Mouse (Mus musculus) CH12.LX (cell line): ENCODE data around the gene Ano10.

Source experiments
- CTCF ChIP-seq, 2 experiments: IDR thresholded peaks in 1 of 2; conservative IDR thresholded peaks in 1 of 2; 2 replicates each; pipeline ENCODE4 v1.5.1; 2011 to 2012; ENCODE audit warnings: low read depth in 2 of 2, low read length in 2 of 2, improper control_type of control experiment in 1 of 2, inconsistent platforms in 1 of 2, mild to moderate bottlenecking in 1 of 2, moderate library complexity in 1 of 2
- EP300 ChIP-seq: IDR thresholded peaks from 2 replicates; pipeline ENCODE4 v1.6.1; 2011; ENCODE audit warnings: low read length, improper control_type of control experiment
- HCFC1 ChIP-seq: IDR thresholded peaks from 2 replicates; pipeline ENCODE4 v1.6.1; 2012; ENCODE audit warnings: low read depth, mild to moderate bottlenecking, inconsistent platforms, low read length, improper control_type of control experiment
- JUN ChIP-seq: IDR thresholded peaks from 2 replicates; pipeline ENCODE4 v1.6.1; 2011; ENCODE audit warnings: low read depth, mild to moderate bottlenecking, low read length, improper control_type of control experiment, moderate library complexity; ENCODE audit not compliant: insufficient read depth
- MAX ChIP-seq: IDR thresholded peaks from 2 replicates; pipeline ENCODE4 v1.6.1; 2011; ENCODE audit warnings: low read length, improper control_type of control experiment
- MEF2A ChIP-seq: IDR thresholded peaks from 2 replicates; pipeline ENCODE4 v1.6.1; 2014; ENCODE audit warnings: low read depth, mild to moderate bottlenecking, inconsistent platforms, low read length, improper control_type of control experiment, borderline replicate concordance
- POLR2A ChIP-seq: IDR thresholded peaks from 2 replicates; pipeline ENCODE4 v1.6.1; 2011; ENCODE audit warnings: low read depth, mild to moderate bottlenecking, improper control_type of control experiment, low read length
- TCF12 ChIP-seq: IDR thresholded peaks from 2 replicates; pipeline ENCODE4 v1.6.1; 2014; ENCODE audit warnings: low read depth, mild to moderate bottlenecking, inconsistent platforms, low read length, improper control_type of control experiment
- ZC3H11A ChIP-seq: IDR thresholded peaks from 2 replicates; pipeline ENCODE4 v1.6.1; 2012; ENCODE audit warnings: low read depth, mild to moderate bottlenecking, inconsistent platforms, low read length, improper control_type of control experiment
- ZKSCAN1 ChIP-seq: IDR thresholded peaks from 2 replicates; pipeline ENCODE4 v1.6.1; 2012; ENCODE audit warnings: low read depth, inconsistent platforms, low read length, improper control_type of control experiment, borderline replicate concordance
- ZNF384 ChIP-seq: IDR thresholded peaks from 2 replicates; pipeline ENCODE4 v1.6.1; 2012; ENCODE audit warnings: low read depth, low read length, improper control_type of control experiment, inconsistent platforms

- TF ChIP-seq ZKSCAN1 (no peak), EP300 (no peak), TCF12 (no peak), MAX (no peak), CTCF (conservative IDR thresholded peaks at IDR 0.05 in 1 of 2, IDR thresholded peaks at IDR 0.05 in 1 of 2; ENCODE audit: low read depth in 2 of 2, low read length in 2 of 2) (no peak), JUN (no peak), POLR2A (no peak), ZC3H11A (no peak), ZNF384 (no peak), MEF2A (no peak), HCFC1 (no peak)
These were observed 15.1 kb upstream of the Ano10 start for GRCm38 (mm10) chr9:122309013-122309980.
